Mouse (Mus musculus) Muller cell, postnatal 12 days (primary cell): ENCODE measurements around the gene Gm10322.

Experiments used
- DNase-seq: peaks from one replicate; pipeline ENCODE4 v3.0.0-alpha.2; 2015; ENCODE audit errors: inconsistent ontology term

The Gm10322 gene

GRCm38 (mm10) chr10:59615981-59616520, at the start of gene Gm10322:
Gene Gm10322, plus strand, starts transcription at chr10:59616063.
- peak; percentile 87 for DNase-seq

- DNase-seq: no peak
Measured at GRCm38 (mm10) chr10:59566968-59567367, 48.9 kb upstream of the Gm10322 start.

GRCm38 (mm10) chr10:59568665-59569480, 47.0 kb upstream of the Gm10322 start:
- no peak for DNase-seq

GRCm38 (mm10) chr10:59569481-59569869, 46.4 kb upstream of the Gm10322 start:
- no peak for DNase-seq

GRCm38 (mm10) chr10:59570360-59570759, 45.5 kb upstream of the Gm10322 start:
- DNase-seq: no peak

- DNase-seq: no peak
Measured at GRCm38 (mm10) chr10:59570780-59571179, 45.1 kb upstream of the Gm10322 start.

- DNase-seq: no peak
Measured at GRCm38 (mm10) chr10:59571273-59571672, 44.6 kb upstream of the Gm10322 start.

GRCm38 (mm10) chr10:59571964-59572363, 43.9 kb upstream of the Gm10322 start:
- no peak for DNase-seq

GRCm38 (mm10) chr10:59576305-59576704, 39.6 kb upstream of the Gm10322 start:
- no peak for DNase-seq

- peak; percentile 50 for DNase-seq
Measured at GRCm38 (mm10) chr10:59577871-59578801, 37.7 kb upstream of the Gm10322 start.

- no peak for DNase-seq
Measured at GRCm38 (mm10) chr10:59579645-59580044, 36.2 kb upstream of the Gm10322 start.

- no peak for DNase-seq
Measured at GRCm38 (mm10) chr10:59580593-59581149, 35.2 kb upstream of the Gm10322 start.

- no peak for DNase-seq
Measured at GRCm38 (mm10) chr10:59581826-59582543, 33.9 kb upstream of the Gm10322 start.

- no peak for DNase-seq
Measured at GRCm38 (mm10) chr10:59585621-59586020, 30.2 kb upstream of the Gm10322 start.

GRCm38 (mm10) chr10:59586821-59587220, 29.0 kb upstream of the Gm10322 start:
- DNase-seq: no peak

GRCm38 (mm10) chr10:59588135-59588534, 27.7 kb upstream of the Gm10322 start:
- no peak for DNase-seq

- DNase-seq: no peak
Measured at GRCm38 (mm10) chr10:59589420-59589819, 26.4 kb upstream of the Gm10322 start.

- DNase-seq: no peak
Measured at GRCm38 (mm10) chr10:59589856-59590255, 26.0 kb upstream of the Gm10322 start.

GRCm38 (mm10) chr10:59590606-59591005, 25.3 kb upstream of the Gm10322 start:
- no peak for DNase-seq

- DNase-seq: no peak
Measured at GRCm38 (mm10) chr10:59593826-59594570, 21.9 kb upstream of the Gm10322 start.

GRCm38 (mm10) chr10:59600516-59600915, 15.3 kb upstream of the Gm10322 start:
- DNase-seq: no peak
